1 mouse cellular context compared by ENCODE assay signal in genomic region chr9:119297696-119298095, GRCm38 (mm10).
TF ChIP-seq lines count a peak whose summit lies in the region.

No protein-coding gene starts in this region.

TF ChIP-seq in ES-E14, 5 proteins besides CTCF, POLR2A, EP300 and RAD21:
- TF ChIP-seq ZNF384 (IDR thresholded peaks at IDR 0.05; ENCODE audit: low read depth, low read length) (no peak), HCFC1 (IDR thresholded peaks at IDR 0.05; ENCODE audit: borderline replicate concordance, insufficient read depth, low read length) (no peak), CHD2 (IDR thresholded peaks at IDR 0.05; ENCODE audit: low read depth, low read length) (no peak), MAFK (IDR thresholded peaks at IDR 0.05; ENCODE audit: insufficient read depth, low read depth, low read length) (no peak), ZC3H11A (IDR thresholded peaks at IDR 0.05; ENCODE audit: borderline replicate concordance, low read depth, low read length) (no peak)
